Mouse (Mus musculus): Measurements from ENCODE around the gene Mettl27. TPM values are rescaled to one million over a fixed set of nuclear protein-coding genes. Genes with fewer than 3 reads are reported as not detected.
"Not testable (repeated sequence)": the region's sequence is repeated elsewhere in the genome, so short reads cannot be mapped to it uniquely, and the experiment has no call there.

Mettl27 gene
- polyA plus RNA-seq, 1 experiment from 2014 or later: 7.5 TPM

DNA sequence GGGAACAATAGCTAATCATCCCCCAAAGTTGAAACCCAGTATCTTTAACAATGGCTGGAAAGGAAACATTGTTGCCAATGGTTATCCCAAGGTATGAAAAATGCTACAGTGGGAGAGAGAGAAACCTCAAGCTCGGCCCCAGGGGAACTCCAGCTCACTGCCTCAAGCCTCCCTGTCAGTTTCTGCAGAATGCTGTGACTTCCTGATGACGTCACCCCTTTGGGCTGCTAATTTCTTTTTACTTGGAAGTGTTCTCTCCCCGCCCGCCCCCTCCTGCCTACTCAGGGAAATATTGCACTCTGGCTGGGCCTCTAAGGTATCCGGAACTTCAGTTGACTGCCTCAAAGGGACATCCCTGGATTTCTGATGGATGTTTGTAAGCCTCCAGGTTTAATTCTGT, 31.4 kb downstream of the Mettl27 start:
- Histone ChIP-seq H3K9me3 (no peaks in the 10 kb centered on the region), H3K4me2 (replicated peaks) (no peak overlapping the region), H3K36me3 (no peaks in the 10 kb centered on the region), H3K27ac (no peak overlapping the region), H3K4me1 (replicated peaks) (peaks cover 10% of the 10 kb centered on the region), H3K27me3 (peaks cover 20% of the 10 kb centered on the region), H3K9ac (replicated peaks) (no peak overlapping the region), H3K4me3 (replicated peaks) (no peak overlapping the region)
- 49% methylated on average over 5 of the region's 5 CpGs for WGBS
- ATAC-seq: no peak

DNA sequence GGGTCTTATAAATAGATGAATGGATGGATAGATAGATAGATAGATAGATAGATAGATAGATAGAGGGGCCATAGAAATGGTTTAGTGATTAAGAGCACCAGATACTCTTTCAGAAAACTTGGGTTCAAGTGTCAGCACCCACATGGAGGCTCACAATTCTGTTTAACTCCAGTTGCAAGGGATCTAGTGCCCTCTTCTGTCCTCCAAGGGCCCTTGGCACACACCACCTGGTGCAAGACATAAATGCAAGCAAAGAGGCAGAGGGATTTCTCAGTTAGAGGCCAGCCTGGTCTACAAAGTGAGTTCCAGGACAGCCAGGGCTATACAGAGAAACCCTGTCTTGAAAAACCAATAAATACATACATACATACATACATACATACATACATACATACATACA, 32.5 kb downstream of the Mettl27 start:
- ATAC-seq: not testable (repeated sequence)

DNA sequence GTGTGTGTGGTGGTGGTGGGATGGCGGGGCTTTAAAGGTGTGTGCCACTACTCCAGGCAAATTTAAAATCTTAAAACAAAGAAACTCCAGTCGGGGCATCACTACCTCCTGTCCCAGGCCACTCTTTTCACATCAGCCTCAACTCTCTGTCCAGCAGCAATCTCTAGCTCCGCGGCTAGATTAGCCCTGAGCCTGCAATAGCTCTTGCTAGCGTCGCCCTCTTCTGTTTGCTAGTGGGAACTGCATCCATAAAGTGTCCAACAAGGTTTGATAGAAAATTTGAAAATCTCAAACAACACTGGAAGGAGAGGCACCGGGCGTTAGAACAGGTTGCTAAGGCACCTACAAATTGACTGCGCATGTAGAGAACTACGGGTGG, 33.3 kb downstream of the Mettl27 start:
- Histone ChIP-seq H3K9me3 (no peaks in the 10 kb centered on the region), H3K27me3 (peaks cover 20% of the 10 kb centered on the region), H3K36me3 (no peaks in the 10 kb centered on the region), H3K9ac (replicated peaks) (no peak overlapping the region), H3K4me2 (replicated peaks) (peak overlapping the region; percentile 40), H3K4me1 (replicated peaks) (peaks cover 10% of the 10 kb centered on the region), H3K27ac (no peak overlapping the region), H3K4me3 (replicated peaks) (no peak overlapping the region)
- WGBS: 4% methylated on average over 10 of the region's 10 CpGs
- ATAC-seq: peak; percentile 55; the same call in 1 of the 2 replicates

More for the DNA sequence above, 32.5 kb downstream of the Mettl27 start:
- not testable (repeated sequence) for H3K4me3 ChIP-seq (replicated peaks); H3K9me3 ChIP-seq; H3K4me2 ChIP-seq (replicated peaks); H3K9ac ChIP-seq (replicated peaks); H3K36me3 ChIP-seq; H3K4me1 ChIP-seq (replicated peaks); H3K27ac ChIP-seq
- peaks cover 20% of the 10 kb centered on the region for H3K27me3 ChIP-seq

DNA sequence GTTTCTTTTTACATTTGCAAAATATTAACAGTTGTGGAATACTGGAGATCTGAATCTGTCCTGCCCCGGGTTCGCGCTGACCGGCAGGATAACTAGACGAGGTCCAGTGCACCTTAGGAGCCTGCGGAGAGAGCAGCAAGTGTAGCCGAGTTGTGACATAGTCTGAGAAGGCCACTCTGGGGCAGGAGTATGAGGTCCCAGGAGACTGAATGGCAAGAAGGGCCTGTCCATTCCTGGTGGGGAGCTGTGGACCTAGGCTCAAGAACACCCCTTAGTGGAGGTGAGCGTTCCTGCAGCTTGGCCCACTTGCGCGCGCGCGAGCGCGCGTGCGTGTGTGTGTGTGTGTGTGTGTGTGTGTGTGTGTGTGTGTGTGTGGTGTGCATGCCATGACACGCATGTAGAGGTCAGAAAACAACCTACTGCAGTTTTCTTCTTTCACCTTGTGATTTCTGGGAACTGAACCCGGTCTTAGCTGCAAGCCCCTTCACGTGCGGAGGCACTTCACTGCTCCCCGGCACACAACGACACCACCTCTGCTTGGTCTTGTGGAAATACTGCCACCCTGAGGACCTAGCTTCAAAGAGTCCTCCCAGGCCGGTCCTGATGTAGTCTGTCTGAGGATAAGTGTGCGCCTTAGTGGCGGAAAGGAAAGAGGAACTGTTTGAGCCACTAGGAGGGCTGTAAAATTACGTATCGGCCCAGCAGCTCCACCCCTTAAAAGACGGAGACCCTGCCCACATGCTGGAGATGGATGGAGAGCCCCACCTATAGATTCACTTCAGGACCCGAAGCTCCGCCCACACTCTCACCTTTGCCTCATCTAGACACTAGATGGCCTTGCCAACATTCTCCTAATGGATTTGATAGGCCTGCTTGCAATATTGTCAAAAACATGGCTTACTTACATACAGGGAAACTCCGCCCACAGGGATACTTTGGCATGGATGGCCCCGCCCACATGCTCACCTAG, 34.0 kb downstream of the Mettl27 start:
- no peaks in the 10 kb centered on the region for H3K36me3 ChIP-seq
- H3K4me3 ChIP-seq (replicated peaks): peak overlapping the region; percentile 20
- no peaks in the 10 kb centered on the region for H3K9me3 ChIP-seq
- 5% methylated on average over 32 of the region's 33 CpGs for WGBS
- ATAC-seq: peak; percentile 45
- H3K4me2 ChIP-seq (replicated peaks): peak overlapping the region; percentile 40
- no peak overlapping the region for H3K27ac ChIP-seq
- peaks cover 20% of the 10 kb centered on the region for H3K27me3 ChIP-seq
- 0 out of 2 replicates have a peak overlapping the region, but pooled peaks have one; percentile 12 for H3K9ac ChIP-seq (replicated peaks)
- H3K4me1 ChIP-seq (replicated peaks): peaks cover 10% of the 10 kb centered on the region

DNA sequence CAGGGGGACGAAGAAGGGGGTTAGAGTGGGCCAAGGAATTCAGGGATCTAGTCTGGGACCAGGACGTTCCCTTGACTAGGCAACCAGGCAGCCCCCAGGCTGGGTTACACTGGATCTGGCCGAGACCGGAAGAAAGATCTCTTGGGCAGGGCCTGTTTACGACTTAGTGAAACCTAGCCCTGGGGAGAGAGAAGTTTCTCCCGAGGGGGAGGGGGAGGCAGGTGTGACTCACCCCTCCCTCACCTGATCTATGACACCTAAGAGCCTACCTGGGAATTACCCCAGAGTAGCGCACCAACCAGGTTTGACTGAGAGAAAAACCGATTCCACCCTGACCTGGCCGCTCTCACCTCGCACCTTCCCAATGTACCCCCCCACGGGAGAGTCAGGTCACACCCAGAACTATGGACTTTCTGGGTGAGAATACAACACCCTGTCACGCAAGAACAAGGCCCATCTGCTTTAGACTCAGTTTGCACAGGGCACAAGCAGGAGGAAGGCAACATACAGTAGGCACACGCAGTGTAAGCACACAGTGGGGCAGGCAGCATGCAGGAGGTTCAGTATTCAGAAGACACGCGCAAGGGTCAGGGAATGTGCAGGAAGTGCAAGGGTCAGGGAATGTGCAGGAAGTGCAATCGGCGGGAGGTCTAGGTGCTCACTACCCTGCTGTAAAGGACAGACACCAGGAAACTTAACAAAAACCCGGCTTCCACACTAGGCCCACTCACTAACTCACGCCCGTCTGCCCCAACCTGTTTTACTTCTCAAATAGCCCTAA, 35.2 kb downstream of the Mettl27 start:
- whole genome bisulfite sequencing: 80% methylated on average over 20 of the region's 20 CpGs
- no peak overlapping the region for H3K9ac ChIP-seq (replicated peaks)
- ATAC-seq: no peak
- H3K4me1 ChIP-seq (replicated peaks): peaks cover 10% of the 10 kb centered on the region
- peaks cover 20% of the 10 kb centered on the region for H3K27me3 ChIP-seq
- H3K9me3 ChIP-seq: no peaks in the 10 kb centered on the region
- no peak overlapping the region for H3K27ac ChIP-seq
- no peak overlapping the region for H3K4me2 ChIP-seq (replicated peaks)
- no peaks in the 10 kb centered on the region for H3K36me3 ChIP-seq
- H3K4me3 ChIP-seq (replicated peaks): no peak overlapping the region

DNA sequence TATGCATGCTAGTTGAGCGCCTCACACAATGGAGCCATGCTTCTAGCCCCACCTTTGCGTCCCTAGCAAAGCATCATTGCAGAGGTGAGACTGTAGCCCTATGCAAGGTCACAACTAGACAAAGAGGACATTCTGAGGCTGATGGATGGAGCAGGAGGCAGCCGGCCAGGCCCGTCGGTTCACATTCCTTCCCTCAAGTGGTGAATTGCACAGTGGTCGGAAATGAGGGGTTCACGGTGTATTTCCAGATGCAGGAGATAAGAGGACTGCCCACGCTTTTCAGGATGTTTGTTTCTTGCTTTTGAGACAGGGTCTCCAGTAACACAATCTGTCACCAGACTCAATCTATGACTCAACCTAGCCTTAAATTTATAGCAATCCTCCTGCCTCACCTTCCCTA, 38.5 kb downstream of the Mettl27 start:
- WGBS: 88% methylated on average over 8 of the region's 8 CpGs
- Histone ChIP-seq H3K27ac (no peak overlapping the region), H3K9me3 (no peaks in the 10 kb centered on the region), H3K36me3 (no peaks in the 10 kb centered on the region), H3K4me2 (replicated peaks) (no peak overlapping the region), H3K4me1 (replicated peaks) (peaks cover 9% of the 10 kb centered on the region), H3K9ac (replicated peaks) (no peak overlapping the region), H3K4me3 (replicated peaks) (no peak overlapping the region), H3K27me3 (peaks cover 19% of the 10 kb centered on the region)
- no peak for ATAC-seq

DNA sequence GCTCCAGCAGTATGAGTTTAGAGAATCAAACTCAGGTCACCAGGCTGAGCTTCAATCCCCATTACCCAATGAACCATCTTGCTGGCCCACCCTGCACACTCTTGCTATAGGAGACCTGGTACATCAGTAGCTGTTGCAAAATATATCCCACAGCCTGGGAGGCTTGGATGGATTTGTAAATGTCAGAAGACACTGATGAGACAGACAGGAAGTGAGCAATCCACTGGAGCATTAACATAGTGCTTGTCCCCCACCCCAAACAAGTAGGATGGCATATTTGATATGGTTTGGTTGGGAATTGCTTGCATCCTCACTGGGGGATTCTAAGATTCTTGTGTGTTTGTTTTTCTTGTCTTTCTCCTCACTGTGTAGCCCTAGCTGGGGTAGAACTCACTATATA, 40.9 kb downstream of the Mettl27 start:
- Histone ChIP-seq H3K4me1 (replicated peaks) (no peaks in the 10 kb centered on the region), H3K4me2 (replicated peaks) (no peak overlapping the region), H3K9me3 (no peaks in the 10 kb centered on the region), H3K36me3 (no peaks in the 10 kb centered on the region), H3K27me3 (no peaks in the 10 kb centered on the region), H3K9ac (replicated peaks) (no peak overlapping the region), H3K27ac (no peak overlapping the region), H3K4me3 (replicated peaks) (no peak overlapping the region)
- no peak for ATAC-seq

DNA sequence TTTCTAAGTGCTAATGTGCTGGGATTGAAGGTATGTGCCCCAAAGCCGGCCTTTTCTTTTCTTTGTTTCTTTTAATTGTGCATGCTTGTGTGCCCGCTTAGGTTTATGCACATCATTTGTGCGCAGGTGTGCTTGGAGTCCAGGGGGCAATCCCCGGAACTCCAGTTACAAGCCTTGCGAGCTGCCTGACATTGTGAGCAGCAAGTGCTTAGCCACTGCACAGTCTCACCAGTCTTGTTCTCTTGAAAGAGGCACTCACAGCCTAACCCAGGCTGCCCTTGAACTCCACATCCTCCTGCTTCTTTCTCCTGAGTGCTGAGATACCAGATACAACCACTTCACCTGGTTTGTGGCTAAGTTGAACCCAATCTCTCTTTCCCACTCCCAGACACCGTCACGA, 41.4 kb downstream of the Mettl27 start:
- Histone ChIP-seq H3K27ac (no peak overlapping the region), H3K4me1 (replicated peaks) (no peaks in the 10 kb centered on the region), H3K9ac (replicated peaks) (no peak overlapping the region), H3K4me2 (replicated peaks) (no peak overlapping the region), H3K36me3 (no peaks in the 10 kb centered on the region), H3K4me3 (replicated peaks) (no peak overlapping the region), H3K27me3 (no peaks in the 10 kb centered on the region), H3K9me3 (no peaks in the 10 kb centered on the region)
- WGBS: 87% methylated on average over 7 of the region's 7 CpGs
- ATAC-seq: no peak

DNA sequence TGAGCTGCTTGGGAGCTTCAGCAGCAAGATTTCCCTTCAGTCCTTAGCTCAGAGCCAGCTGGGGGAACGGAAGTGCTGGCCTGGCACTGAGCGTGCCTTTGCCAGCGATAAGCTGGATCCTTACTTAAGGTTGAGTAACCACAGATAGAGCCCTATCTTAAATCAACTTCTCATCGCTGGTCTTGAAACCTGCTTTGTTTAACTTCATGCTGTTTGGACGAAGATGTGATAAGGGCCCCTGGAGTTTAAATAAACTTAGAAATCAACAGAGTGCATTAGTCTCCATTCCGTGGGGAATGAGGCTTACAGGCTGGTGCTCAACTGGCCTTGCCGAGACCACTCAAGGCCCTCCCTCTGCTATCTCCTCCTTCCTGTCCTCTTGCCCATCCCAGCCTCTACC, 42.1 kb downstream of the Mettl27 start:
- Histone ChIP-seq H3K27me3 (no peaks in the 10 kb centered on the region), H3K9ac (replicated peaks) (no peak overlapping the region), H3K27ac (no peak overlapping the region), H3K9me3 (no peaks in the 10 kb centered on the region), H3K36me3 (no peaks in the 10 kb centered on the region), H3K4me2 (replicated peaks) (no peak overlapping the region), H3K4me3 (replicated peaks) (no peak overlapping the region), H3K4me1 (replicated peaks) (no peaks in the 10 kb centered on the region)
- no peak for ATAC-seq
- WGBS: 79% methylated on average over 7 of the region's 7 CpGs

DNA sequence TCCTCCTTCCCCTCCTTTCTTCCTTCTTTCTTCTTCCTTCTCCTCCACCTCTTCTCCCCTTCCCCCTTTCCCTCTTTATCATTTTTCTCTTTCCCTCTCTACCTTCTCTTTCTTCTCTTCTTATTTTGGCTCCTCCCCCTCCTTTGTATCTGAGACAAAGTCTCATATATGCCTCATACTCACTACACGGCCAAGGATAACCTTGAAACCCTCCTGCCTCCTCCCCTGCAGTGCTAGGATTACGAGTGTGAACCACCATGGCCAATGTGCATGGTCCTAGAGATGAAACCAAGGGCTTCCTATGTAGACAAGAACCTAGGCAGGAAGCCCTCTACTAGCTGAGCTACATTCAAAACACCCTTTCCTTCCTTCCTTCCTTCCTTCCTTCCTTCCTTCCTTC, 42.8 kb downstream of the Mettl27 start:
- Histone ChIP-seq H3K4me2 (replicated peaks) (no peak overlapping the region), H3K4me1 (replicated peaks) (no peaks in the 10 kb centered on the region), H3K36me3 (no peaks in the 10 kb centered on the region), H3K4me3 (replicated peaks) (no peak overlapping the region), H3K27me3 (no peaks in the 10 kb centered on the region), H3K27ac (no peak overlapping the region), H3K9me3 (no peaks in the 10 kb centered on the region), H3K9ac (replicated peaks) (no peak overlapping the region)
- ATAC-seq: no peak
- 62% methylated on average over 2 of the region's 2 CpGs for WGBS

DNA sequence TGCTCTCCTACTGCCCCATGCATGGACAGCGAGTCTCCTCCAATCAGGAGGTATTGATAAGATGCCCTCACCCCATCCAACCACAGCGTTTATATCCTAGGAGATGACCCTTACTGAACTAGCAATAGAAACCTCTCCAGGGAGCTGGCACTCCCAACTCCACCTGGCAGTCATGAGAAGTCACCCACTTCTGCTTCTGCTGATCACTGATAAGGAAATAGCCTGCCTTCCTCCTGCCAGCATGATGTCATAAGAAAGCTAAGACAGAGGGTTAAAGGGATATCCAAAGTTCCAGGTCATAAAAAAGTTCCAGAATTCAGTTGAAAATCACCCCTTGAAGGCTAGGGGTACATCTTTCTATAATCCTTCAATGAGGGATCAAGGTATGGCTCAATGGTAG, 44.0 kb downstream of the Mettl27 start:
- ATAC-seq: no peak
- Histone ChIP-seq H3K9me3 (no peaks in the 10 kb centered on the region), H3K4me2 (replicated peaks) (no peak overlapping the region), H3K4me1 (replicated peaks) (no peaks in the 10 kb centered on the region), H3K4me3 (replicated peaks) (no peak overlapping the region), H3K27me3 (no peaks in the 10 kb centered on the region), H3K36me3 (no peaks in the 10 kb centered on the region), H3K9ac (replicated peaks) (no peak overlapping the region), H3K27ac (no peak overlapping the region)
- WGBS: 88% methylated on average over 2 of the region's 2 CpGs

DNA sequence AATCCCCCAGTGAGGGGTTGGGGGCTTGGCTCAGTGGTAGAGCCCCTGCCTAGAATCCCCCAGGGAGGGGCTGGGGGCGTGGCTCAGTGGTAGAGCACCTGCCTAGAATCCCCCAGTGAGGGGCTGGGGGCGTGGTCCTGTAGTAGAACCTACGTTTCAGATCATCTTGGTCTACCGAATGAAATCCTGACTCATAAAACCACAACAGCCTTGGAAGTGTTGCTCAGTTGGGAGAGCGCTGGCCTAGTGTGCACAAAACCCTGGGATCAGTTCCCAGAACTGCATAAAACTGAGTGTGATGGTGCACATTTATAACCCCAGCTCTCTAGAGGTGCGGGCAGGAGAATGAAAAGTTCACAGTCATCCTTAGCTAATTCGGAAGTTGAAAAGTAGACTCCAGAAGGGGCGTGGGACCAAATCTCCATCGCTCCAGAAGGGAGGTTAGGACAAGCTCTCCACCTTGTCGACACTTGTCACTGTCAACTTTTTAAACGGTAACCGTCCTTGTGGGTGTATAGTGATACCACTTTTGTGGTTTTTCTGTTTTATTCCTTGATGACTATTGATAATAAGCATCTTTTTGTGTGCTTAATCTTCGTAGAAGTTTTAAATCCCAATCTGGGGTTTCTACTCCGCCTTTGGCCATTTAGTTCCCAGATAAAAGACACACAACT, 44.5 kb downstream of the Mettl27 start:
- Histone ChIP-seq H3K36me3 (no peaks in the 10 kb centered on the region), H3K9ac (replicated peaks) (no peak overlapping the region), H3K4me2 (replicated peaks) (no peak overlapping the region), H3K4me3 (replicated peaks) (no peak overlapping the region), H3K27ac (no peak overlapping the region), H3K4me1 (replicated peaks) (no peaks in the 10 kb centered on the region), H3K27me3 (no peaks in the 10 kb centered on the region), H3K9me3 (no peaks in the 10 kb centered on the region)
- 86% methylated on average over 14 of the region's 14 CpGs for WGBS
- ATAC-seq: no peak
